Mouse (Mus musculus) left cerebral cortex, adult 11 months (tissue): ENCODE data around the gene Gm49721.
A peak's percentile ranks its signal among the peaks of the same experiment; 100 is the strongest.
"Not testable (repeated sequence)": the region's sequence is repeated elsewhere in the genome, so short reads cannot be mapped to it uniquely, and the experiment has no call there.

Experiments used
- DNase-seq: peaks from one replicate; pipeline ENCODE4 v3.0.0; 2022; ENCODE audit warnings: low spot score

Gene Gm49721

GRCm38 (mm10) chr17:7075519-7075918, 96.8 kb downstream of the Gm49721 start:
- not testable (repeated sequence) for DNase-seq

DNA sequence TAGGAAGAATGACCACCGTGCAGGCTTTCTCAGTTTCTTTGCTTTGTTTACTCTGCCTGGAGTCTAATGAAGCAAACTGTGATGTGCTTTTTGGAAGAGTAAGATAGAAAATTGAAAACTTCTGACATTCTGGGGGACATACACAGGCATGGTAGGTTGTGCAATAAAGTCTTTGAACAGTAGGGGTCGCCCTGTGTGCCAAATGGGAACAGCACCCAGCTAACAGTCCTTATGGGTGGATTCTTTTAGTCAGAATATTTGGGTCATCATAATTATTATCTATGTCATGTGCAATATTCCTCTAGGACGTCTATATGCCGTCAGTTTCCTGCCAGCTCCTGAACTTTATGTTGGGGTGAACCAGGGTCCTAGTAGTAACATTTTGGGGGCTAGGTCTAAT, 100.9 kb downstream of the Gm49721 start:
- peak; percentile 57 for DNase-seq

DNA sequence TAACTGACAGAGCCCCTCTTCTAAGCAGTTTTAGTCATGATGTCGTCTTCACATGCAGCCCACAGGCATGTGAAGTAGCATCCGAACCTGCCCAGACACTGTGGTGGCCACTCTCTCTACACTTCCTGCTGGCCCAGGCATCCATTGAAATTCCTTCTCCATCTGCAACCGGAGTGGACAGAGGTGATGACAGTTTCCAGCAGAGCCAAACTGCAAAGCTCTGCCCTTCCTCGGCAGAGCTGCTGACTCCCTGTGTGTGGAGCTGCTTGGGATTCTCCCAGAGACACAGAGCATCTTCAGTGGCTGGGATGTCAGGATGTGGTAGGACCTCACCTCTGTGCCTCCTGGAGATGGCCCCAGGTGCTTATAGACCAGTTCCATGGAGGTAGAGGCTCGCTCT, 105.8 kb downstream of the Gm49721 start:
- not testable (repeated sequence) for DNase-seq

DNA sequence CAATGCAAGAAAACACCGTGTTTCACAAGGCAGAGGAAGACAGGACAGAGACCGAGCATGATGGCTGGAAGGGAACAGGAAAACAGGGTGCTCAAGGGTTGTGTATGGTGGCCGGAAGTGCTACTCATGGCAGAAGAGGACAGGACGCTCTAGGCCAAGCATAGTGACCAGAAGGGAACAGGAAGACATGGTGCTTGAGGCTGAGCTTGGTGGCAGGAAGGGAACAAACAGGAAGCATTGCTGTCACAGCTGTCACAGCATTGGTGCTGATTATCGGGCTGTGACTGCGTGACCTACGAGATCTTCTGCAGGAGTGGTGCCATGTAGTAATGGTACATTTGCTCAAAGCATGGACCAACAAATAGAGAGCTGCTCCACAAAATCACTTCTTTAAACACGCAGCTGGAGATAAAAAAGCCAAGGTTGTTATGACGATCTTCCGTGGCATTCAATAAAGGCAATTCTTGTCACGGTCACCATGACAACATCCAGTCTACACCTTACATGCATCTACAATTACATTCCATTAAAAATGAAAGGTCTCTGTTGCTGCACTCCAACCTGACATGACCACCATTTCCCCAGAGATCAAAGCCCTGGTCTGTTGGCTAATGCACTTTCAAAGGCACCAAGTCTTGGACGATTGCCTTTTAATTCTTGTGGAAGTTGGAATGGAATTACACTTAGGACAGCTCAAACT, 106.9 kb downstream of the Gm49721 start:
- DNase-seq, result not testable (repeated sequence)

DNA sequence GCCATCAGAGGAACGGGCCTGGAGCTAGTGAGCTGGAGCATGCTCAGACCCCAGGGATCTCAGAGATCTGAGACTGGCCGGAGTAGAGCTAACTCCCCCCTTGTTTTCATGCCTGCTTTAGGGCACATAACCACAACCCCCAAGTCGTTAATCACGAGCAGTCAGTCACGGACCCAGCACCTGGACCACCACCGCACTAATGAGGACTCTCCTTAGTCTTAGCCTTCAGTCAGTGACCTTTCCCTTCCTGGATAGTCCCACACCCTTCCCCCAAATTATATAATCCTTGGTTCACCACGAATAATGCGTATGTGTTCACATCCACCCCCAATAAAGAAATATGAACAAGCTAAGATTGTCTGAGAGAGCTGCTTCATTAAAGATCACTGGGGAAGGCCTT, 108.1 kb downstream of the Gm49721 start:
- DNase-seq, result not testable (repeated sequence)
